Mouse (Mus musculus) ES-E14 (cell line): ENCODE measurements around the gene Nid2.

Source experiments
- MAFK ChIP-seq: IDR thresholded peaks from 2 replicates; pipeline ENCODE4 v1.6.1; 2014; ENCODE audit warnings: mild to moderate bottlenecking, low read depth, low read length, inconsistent platforms; ENCODE audit not compliant: insufficient read depth
- ZC3H11A ChIP-seq: IDR thresholded peaks from 2 replicates; pipeline ENCODE4 v1.6.1; 2012; ENCODE audit warnings: low read depth, mild to moderate bottlenecking, inconsistent platforms, low read length, borderline replicate concordance
- ZNF384 ChIP-seq: IDR thresholded peaks from 2 replicates; pipeline ENCODE4 v1.6.1; 2012; ENCODE audit warnings: low read depth, low read length, inconsistent platforms

- TF ChIP-seq ZNF384, result no peak
- peak; percentile 69 for TF ChIP-seq MAFK
- TF ChIP-seq ZC3H11A, result no peak
These were observed 25.8 kb downstream of the Nid2 start for GRCm38 (mm10) chr14:19776890-19777289.
